Mouse (Mus musculus) heart, postnatal 14 days (tissue): Measurements from ENCODE around the gene Casz1. TPM values are rescaled to one million over a fixed set of nuclear protein-coding genes. Genes with fewer than 3 reads are reported as not detected.

Source experiments
- DNase-seq, 2 experiments: peaks; one replicate each; pipeline ENCODE4 v3.0.0; 2021 to 2022
- intact Hi-C: fragments of 180-260 bp; cut with DNase I; formaldehyde crosslinking; loops from one replicate; pipeline ENCODE4 v1.15.1; 2025
- long read RNA-seq, 2 experiments: library from polyadenylated mRNA; stranded (forward); transcript quantifications; one replicate each; pipeline ENCODE4 v2.0.0; 2021
- total RNA-seq, 2 experiments: library from RNA; stranded (reverse); gene quantifications; 2 replicates each; pipeline ENCODE4 v1.2.3; 2021

Casz1 gene
- 10 to 100 TPM; 48.1 to 53.1 TPM for total RNA-seq
- long read RNA-seq, experiment 1, partial matches to known transcripts: 3 of 19 reads
- long read RNA-seq, experiment 1, other reads (novel, unspliced or antisense): 16 of 19 reads
- long read RNA-seq, experiment 2, full-length matches to known transcripts: 2 of 21 reads
- long read RNA-seq, experiment 2, partial matches to known transcripts: 17 of 21 reads
- long read RNA-seq, experiment 2, other reads (novel, unspliced or antisense): 2 of 21 reads

- peak; percentile 96 for DNase-seq
- intact Hi-C loops: loop anchor here (2.0 kb wide), 2 partner anchors 57 to 99 kb away; no protein-coding TSS in a partner anchor
Observed at GRCm38 (mm10) chr4:148804137-148804779, at the start of gene Casz1. TSS of gene Casz1 (plus strand) at chr4:148804429.

GRCm38 (mm10) chr4:148758863-148759262 lies 45.4 kb upstream of the Casz1 start:
- no peak for DNase-seq
- intact Hi-C loops: no loop called here

GRCm38 (mm10) chr4:148760152-148760551 lies 44.1 kb upstream of the Casz1 start:
- intact Hi-C loops: no loop called here
- DNase-seq: no peak

- intact Hi-C loops: no loop called here
- no peak for DNase-seq
Observed at GRCm38 (mm10) chr4:148766021-148766775, 38.0 kb upstream of the Casz1 start.

- intact Hi-C loops: no loop called here
- DNase-seq: no peak
Observed at GRCm38 (mm10) chr4:148767655-148768305, 36.4 kb upstream of the Casz1 start.

GRCm38 (mm10) chr4:148768649-148769048 lies 35.6 kb upstream of the Casz1 start:
- DNase-seq: no peak
- intact Hi-C loops: no loop called here

- no peak for DNase-seq
Observed at GRCm38 (mm10) chr4:148770582-148771408, 33.4 kb upstream of the Casz1 start.

GRCm38 (mm10) chr4:148771409-148771929 lies 32.8 kb upstream of the Casz1 start:
- intact Hi-C loops: no loop called here

More at GRCm38 (mm10) chr4:148770582-148771408, 33.4 kb upstream of the Casz1 start:
- intact Hi-C loops: no loop called here

GRCm38 (mm10) chr4:148772658-148773057 lies 31.6 kb upstream of the Casz1 start:
- DNase-seq: no peak
- intact Hi-C loops: no loop called here

More at GRCm38 (mm10) chr4:148771409-148771929, 32.8 kb upstream of the Casz1 start:
- DNase-seq: no peak

GRCm38 (mm10) chr4:148774036-148774435 lies 30.2 kb upstream of the Casz1 start:
- DNase-seq: no peak
- intact Hi-C loops: no loop called here

GRCm38 (mm10) chr4:148775476-148776269 lies 28.6 kb upstream of the Casz1 start:
- intact Hi-C loops: no loop called here
- DNase-seq: no peak

GRCm38 (mm10) chr4:148780097-148780621 lies 24.1 kb upstream of the Casz1 start:
- intact Hi-C loops: no loop called here
- no peak for DNase-seq

GRCm38 (mm10) chr4:148781516-148781915 lies 22.7 kb upstream of the Casz1 start:
- intact Hi-C loops: no loop called here
- peak; percentile 57 to 63 for DNase-seq

- DNase-seq: no peak
- intact Hi-C loops: no loop called here
Observed at GRCm38 (mm10) chr4:148782880-148783279, 21.3 kb upstream of the Casz1 start.

GRCm38 (mm10) chr4:148783760-148784159 lies 20.5 kb upstream of the Casz1 start:
- DNase-seq: peak; percentile 28 to 48
- intact Hi-C loops: no loop called here

GRCm38 (mm10) chr4:148785053-148785567 lies 19.1 kb upstream of the Casz1 start:
- intact Hi-C loops: no loop called here
- no peak for DNase-seq

- intact Hi-C loops: no loop called here
- no peak for DNase-seq
Observed at GRCm38 (mm10) chr4:148785995-148786394, 18.2 kb upstream of the Casz1 start.

GRCm38 (mm10) chr4:148790940-148791339 lies 13.3 kb upstream of the Casz1 start:
- DNase-seq: no peak
- intact Hi-C loops: no loop called here
